Mouse (Mus musculus) heart, adult 2 months (tissue): ENCODE results near the gene Acacb.

ENCODE experiments used
- CTCF ChIP-seq: fragments of 200-600 bp; IDR thresholded peaks from 2 replicates; pipeline ENCODE4 v1.8.1; 2022; ENCODE audit warnings: antibody characterized with exemption, mild to moderate bottlenecking, moderate library complexity
- EP300 ChIP-seq: fragments of 200-500 bp; IDR thresholded peaks from 2 replicates; pipeline ENCODE4 v1.6.1; 2011; ENCODE audit warnings: low read depth, low read length, control low read depth; ENCODE audit not compliant: insufficient read depth
- POLR2A ChIP-seq: fragments of 200-500 bp; IDR thresholded peaks from 2 replicates; pipeline ENCODE4 v1.6.1; 2011; ENCODE audit warnings: mild to moderate bottlenecking, low read depth, low read length, control low read depth; ENCODE audit not compliant: insufficient read depth

DNA sequence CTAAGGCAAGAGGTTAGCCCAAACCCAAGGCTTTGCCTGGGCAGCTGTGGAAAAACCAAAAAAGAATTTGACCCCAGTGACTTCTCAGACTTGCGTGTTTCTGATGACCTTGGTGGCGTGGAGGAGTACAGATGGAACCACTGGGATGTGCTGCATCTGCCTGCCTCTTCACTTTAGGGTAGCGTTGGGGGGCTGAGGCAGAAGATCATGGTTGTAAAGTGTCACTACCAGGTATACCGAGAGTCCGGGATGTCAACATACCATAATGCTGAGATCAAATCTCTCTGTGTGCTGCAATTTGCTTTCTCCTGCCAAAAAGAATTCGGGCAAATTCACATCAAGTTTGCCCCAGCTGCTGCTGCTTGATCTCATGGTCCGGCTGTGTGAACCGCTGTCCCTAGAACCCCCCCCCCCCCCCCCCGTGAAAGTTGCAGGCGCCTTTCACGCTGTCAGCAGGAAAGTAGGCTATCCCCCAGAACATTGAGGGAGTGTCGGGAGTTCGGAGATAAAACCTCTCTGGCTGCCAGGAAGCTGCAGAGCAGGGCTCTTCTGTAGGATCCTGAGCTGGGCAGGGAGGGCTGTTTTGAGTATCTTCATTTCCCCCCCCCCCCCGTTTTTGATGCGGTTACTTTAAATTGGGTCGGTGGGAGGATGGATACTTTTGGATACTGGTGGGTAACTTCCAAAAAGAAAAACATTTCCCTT, 27.7 kb downstream of the Acacb start:
- no peak for TF ChIP-seq CTCF
- TF ChIP-seq POLR2A, result no peak
- TF ChIP-seq EP300, result no peak
